Mouse (Mus musculus): Measurements from ENCODE around the gene Etfbkmt. TPM values are rescaled to one million over a fixed set of nuclear protein-coding genes. Genes with fewer than 3 reads are reported as not detected.
"Not testable (repeated sequence)": the region's sequence is repeated elsewhere in the genome, so short reads cannot be mapped to it uniquely, and the experiment has no call there.

The Etfbkmt gene
- polyA plus RNA-seq, 1 experiment from 2014 or later: 10.2 TPM

DNA sequence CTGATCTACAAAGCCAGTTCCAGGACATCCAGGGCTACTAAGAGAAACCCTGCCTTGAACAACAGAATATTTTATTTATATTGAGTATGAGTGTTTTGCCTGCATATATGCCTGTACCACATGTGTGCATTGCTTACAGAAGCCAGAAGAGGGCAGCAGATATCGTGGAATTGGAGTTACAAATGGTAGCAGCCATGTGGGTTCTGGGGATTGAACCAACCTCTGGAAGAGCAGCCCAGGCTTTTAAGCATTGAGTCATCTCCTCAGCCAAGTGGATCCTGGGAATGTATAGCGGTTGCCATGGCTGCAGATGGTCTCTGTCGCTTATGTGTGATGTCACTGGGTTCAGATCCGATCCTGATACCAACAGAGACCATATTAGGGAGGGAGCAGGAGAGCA, 13.0 kb upstream of the Etfbkmt start:
- no peak overlapping the region for H3K4me2 ChIP-seq (ENCODE audit: low read depth, low read length, severe bottlenecking)
- H3K9me3 ChIP-seq (ENCODE audit: control insufficient read depth, low read length): no peaks in the 10 kb centered on the region
- ATAC-seq (replicated peaks; ENCODE audit: low FRiP score) (peak; percentile 14; the same call in 1 of the 2 replicates), DNase-seq (ENCODE audit: low spot score) (peak; percentile 55)
- no peaks in the 10 kb centered on the region for H3K27me3 ChIP-seq (ENCODE audit: control insufficient read depth, insufficient read depth, low read length)
- 61% methylated on average over 4 of the region's 4 CpGs for WGBS
- no peak overlapping the region for H3K4me3 ChIP-seq (ENCODE audit: low read depth, low read length)
- H3K4me1 ChIP-seq (replicated peaks; ENCODE audit: control insufficient read depth, insufficient read depth, low read length): no peaks in the 10 kb centered on the region
- no peak overlapping the region for H3K9ac ChIP-seq (ENCODE audit: low read length)
- no peak overlapping the region for H3K27ac ChIP-seq (ENCODE audit: low read depth, low read length)
- H3K36me3 ChIP-seq (ENCODE audit: control insufficient read depth, insufficient read depth, low read length): no peaks in the 10 kb centered on the region

GRCm38 (mm10) chr6:149129870-149130269, 9.8 kb upstream of the Etfbkmt start, which contains the start of gene Gm10203:
TSS of gene Gm10203 (plus strand) at chr6:149130170.
- 76% methylated on average over 8 of the region's 8 CpGs for WGBS
- H3K27ac ChIP-seq (ENCODE audit: low read depth, low read length); H3K4me1 ChIP-seq (replicated peaks; ENCODE audit: control insufficient read depth, insufficient read depth, low read length); H3K36me3 ChIP-seq (ENCODE audit: control insufficient read depth, insufficient read depth, low read length); H3K9ac ChIP-seq (ENCODE audit: low read length); H3K4me2 ChIP-seq (ENCODE audit: low read depth, low read length, severe bottlenecking); ATAC-seq (replicated peaks; ENCODE audit: low FRiP score); DNase-seq (ENCODE audit: low spot score); H3K4me3 ChIP-seq (ENCODE audit: low read depth, low read length); H3K9me3 ChIP-seq (ENCODE audit: control insufficient read depth, low read length); H3K27me3 ChIP-seq (ENCODE audit: control insufficient read depth, insufficient read depth, low read length): not testable (repeated sequence)

GRCm38 (mm10) chr6:149131111-149131510, 8.5 kb upstream of the Etfbkmt start:
- no peaks in the 10 kb centered on the region for H3K36me3 ChIP-seq (ENCODE audit: control insufficient read depth, insufficient read depth, low read length)
- no peak overlapping the region for H3K4me2 ChIP-seq (ENCODE audit: low read depth, low read length, severe bottlenecking)
- WGBS: 11% methylated on average over 3 of the region's 3 CpGs
- no peak overlapping the region for H3K4me3 ChIP-seq (ENCODE audit: low read depth, low read length)
- no peak overlapping the region for H3K27ac ChIP-seq (ENCODE audit: low read depth, low read length)
- ATAC-seq (replicated peaks; ENCODE audit: low FRiP score) (peak; percentile 47), DNase-seq (ENCODE audit: low spot score) (no peak)
- H3K9ac ChIP-seq (ENCODE audit: low read length): no peak overlapping the region
- H3K9me3 ChIP-seq (ENCODE audit: control insufficient read depth, low read length): no peaks in the 10 kb centered on the region
- H3K27me3 ChIP-seq (ENCODE audit: control insufficient read depth, insufficient read depth, low read length): no peaks in the 10 kb centered on the region
- peaks cover 2% of the 10 kb centered on the region; the same call in 1 of the 2 replicates for H3K4me1 ChIP-seq (replicated peaks; ENCODE audit: control insufficient read depth, insufficient read depth, low read length)

DNA sequence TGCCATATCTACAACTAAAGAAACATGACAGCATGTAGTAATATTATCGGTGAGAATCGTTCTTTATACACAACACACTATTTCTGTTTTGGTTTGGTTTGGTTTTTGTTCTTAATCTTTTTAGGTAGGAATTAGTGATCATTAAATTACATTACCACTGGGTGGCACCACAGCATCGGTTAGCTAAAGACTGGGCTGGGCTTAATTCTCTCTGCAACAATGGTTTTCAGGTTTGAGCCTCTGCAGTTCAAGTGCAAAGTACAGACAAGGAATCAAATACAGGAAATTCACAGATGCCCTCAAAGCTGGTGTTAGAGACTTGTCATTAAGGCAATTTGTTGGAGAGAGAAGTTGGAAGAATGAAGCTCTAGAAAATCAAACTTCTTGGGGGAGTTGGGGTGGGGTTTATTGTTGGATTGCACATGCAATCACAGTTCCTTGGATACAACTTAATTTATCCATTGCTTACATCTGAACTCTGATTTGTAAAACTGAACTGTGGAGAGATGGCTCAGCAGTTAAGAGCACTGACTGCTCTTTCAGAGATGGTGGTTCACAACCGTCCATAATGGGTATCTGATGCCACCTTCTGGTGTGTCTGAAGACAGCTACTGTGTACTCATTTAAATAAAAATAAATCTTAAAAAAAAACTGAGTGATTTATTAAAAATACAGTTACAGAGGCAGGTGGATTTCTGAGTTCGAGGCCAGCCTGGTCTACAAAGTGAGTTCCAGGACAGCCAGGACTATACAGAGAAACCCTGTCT, 7.2 kb upstream of the Etfbkmt start:
- H3K4me1 ChIP-seq (replicated peaks; ENCODE audit: control insufficient read depth, insufficient read depth, low read length): peaks cover 2% of the 10 kb centered on the region; the same call in 1 of the 2 replicates
- DNase-seq (ENCODE audit: low spot score) (no peak), ATAC-seq (replicated peaks; ENCODE audit: low FRiP score) (peak; percentile 57)
- H3K4me2 ChIP-seq (ENCODE audit: low read depth, low read length, severe bottlenecking): no peak overlapping the region
- H3K9me3 ChIP-seq (ENCODE audit: control insufficient read depth, low read length): no peaks in the 10 kb centered on the region
- 26% methylated on average over 5 of the region's 5 CpGs for WGBS
- no peaks in the 10 kb centered on the region for H3K27me3 ChIP-seq (ENCODE audit: control insufficient read depth, insufficient read depth, low read length)
- H3K4me3 ChIP-seq (ENCODE audit: low read depth, low read length): no peak overlapping the region
- H3K9ac ChIP-seq (ENCODE audit: low read length): no peak overlapping the region
- no peak overlapping the region for H3K27ac ChIP-seq (ENCODE audit: low read depth, low read length)
- no peaks in the 10 kb centered on the region for H3K36me3 ChIP-seq (ENCODE audit: control insufficient read depth, insufficient read depth, low read length)

DNA sequence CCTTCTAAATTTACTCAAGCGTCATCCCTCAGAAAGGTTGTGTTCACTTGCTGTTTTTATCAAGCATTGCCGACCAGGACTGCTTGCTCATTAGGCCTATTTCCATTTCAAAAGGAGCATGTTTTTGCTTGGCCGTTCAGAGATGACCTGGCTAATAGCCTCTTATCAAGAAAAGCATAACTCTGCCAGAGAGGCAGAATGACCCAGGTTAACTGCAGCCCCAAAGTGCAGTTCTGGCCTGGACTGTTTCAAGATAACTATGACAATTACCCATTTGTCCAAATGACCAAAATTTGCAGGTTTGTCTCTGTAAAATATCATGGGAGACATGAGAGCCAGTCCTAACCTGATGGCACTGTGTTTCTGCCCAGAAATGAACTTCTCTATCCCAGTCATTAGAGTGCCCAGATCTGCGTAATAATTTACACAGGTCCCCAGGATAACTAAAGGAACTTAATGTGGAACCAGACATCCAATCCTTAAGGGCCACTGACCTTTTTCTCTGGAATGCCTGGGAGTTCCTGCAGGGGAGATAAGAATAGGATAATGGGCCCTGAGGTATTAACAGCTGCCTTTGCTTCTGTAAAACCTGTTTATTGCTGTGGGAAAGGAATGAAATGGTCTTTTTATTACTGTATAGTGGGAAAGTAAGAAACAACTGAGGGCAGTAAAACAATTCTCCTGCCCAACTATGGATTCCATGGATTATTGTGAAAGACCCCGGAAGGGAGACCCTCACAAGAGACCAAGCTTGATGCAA, 5.1 kb upstream of the Etfbkmt start:
- ATAC-seq (replicated peaks; ENCODE audit: low FRiP score) (no peak), DNase-seq (ENCODE audit: low spot score) (no peak)
- H3K4me3 ChIP-seq (ENCODE audit: low read depth, low read length): no peak overlapping the region
- WGBS: 8% methylated on average over 5 of the region's 5 CpGs
- no peak overlapping the region for H3K4me2 ChIP-seq (ENCODE audit: low read depth, low read length, severe bottlenecking)
- peaks cover 2% of the 10 kb centered on the region; the same call in 1 of the 2 replicates for H3K4me1 ChIP-seq (replicated peaks; ENCODE audit: control insufficient read depth, insufficient read depth, low read length)
- no peak overlapping the region for H3K27ac ChIP-seq (ENCODE audit: low read depth, low read length)
- H3K27me3 ChIP-seq (ENCODE audit: control insufficient read depth, insufficient read depth, low read length): no peaks in the 10 kb centered on the region
- H3K36me3 ChIP-seq (ENCODE audit: control insufficient read depth, insufficient read depth, low read length): no peaks in the 10 kb centered on the region
- no peaks in the 10 kb centered on the region for H3K9me3 ChIP-seq (ENCODE audit: control insufficient read depth, low read length)
- H3K9ac ChIP-seq (ENCODE audit: low read length): no peak overlapping the region

GRCm38 (mm10) chr6:149135631-149136030, 4.0 kb upstream of the Etfbkmt start:
- Histone ChIP-seq H3K4me3 (ENCODE audit: low read depth, low read length) (no peak overlapping the region), H3K9me3 (ENCODE audit: control insufficient read depth, low read length) (no peaks in the 10 kb centered on the region), H3K36me3 (ENCODE audit: control insufficient read depth, insufficient read depth, low read length) (no peaks in the 10 kb centered on the region), H3K4me2 (ENCODE audit: low read depth, low read length, severe bottlenecking) (no peak overlapping the region), H3K27ac (ENCODE audit: low read depth, low read length) (no peak overlapping the region), H3K27me3 (ENCODE audit: control insufficient read depth, insufficient read depth, low read length) (no peaks in the 10 kb centered on the region), H3K9ac (ENCODE audit: low read length) (no peak overlapping the region), H3K4me1 (replicated peaks; ENCODE audit: control insufficient read depth, insufficient read depth, low read length) (peaks cover 2% of the 10 kb centered on the region; the same call in 1 of the 2 replicates)
- ATAC-seq (replicated peaks; ENCODE audit: low FRiP score) (no peak), DNase-seq (ENCODE audit: low spot score) (no peak)
- WGBS: 83% methylated on average over 6 of the region's 6 CpGs

- H3K27me3 ChIP-seq (ENCODE audit: control insufficient read depth, insufficient read depth, low read length): no peaks in the 10 kb centered on the region
- peaks cover 2% of the 10 kb centered on the region; the same call in 1 of the 2 replicates for H3K4me1 ChIP-seq (replicated peaks; ENCODE audit: control insufficient read depth, insufficient read depth, low read length)
- no peak for DNase-seq (ENCODE audit: low spot score)
- H3K4me3 ChIP-seq (ENCODE audit: low read depth, low read length): no peak overlapping the region
- WGBS: 84% methylated on average over 2 of the region's 2 CpGs
- no peaks in the 10 kb centered on the region for H3K36me3 ChIP-seq (ENCODE audit: control insufficient read depth, insufficient read depth, low read length)
- no peaks in the 10 kb centered on the region for H3K9me3 ChIP-seq (ENCODE audit: control insufficient read depth, low read length)
- H3K27ac ChIP-seq (ENCODE audit: low read depth, low read length): no peak overlapping the region
- no peak for ATAC-seq (replicated peaks; ENCODE audit: low FRiP score)
- H3K4me2 ChIP-seq (ENCODE audit: low read depth, low read length, severe bottlenecking): no peak overlapping the region
- H3K9ac ChIP-seq (ENCODE audit: low read length): no peak overlapping the region
Observed at GRCm38 (mm10) chr6:149137936-149138335, 1.7 kb upstream of the Etfbkmt start.

- 89% methylated on average over 3 of the region's 3 CpGs for WGBS
- Histone ChIP-seq H3K9me3 (ENCODE audit: control insufficient read depth, low read length) (no peaks in the 10 kb centered on the region), H3K4me3 (ENCODE audit: low read depth, low read length) (no peak overlapping the region), H3K27ac (ENCODE audit: low read depth, low read length) (no peak overlapping the region), H3K9ac (ENCODE audit: low read length) (no peak overlapping the region), H3K4me1 (replicated peaks; ENCODE audit: control insufficient read depth, insufficient read depth, low read length) (peaks cover 2% of the 10 kb centered on the region; the same call in 1 of the 2 replicates), H3K36me3 (ENCODE audit: control insufficient read depth, insufficient read depth, low read length) (no peaks in the 10 kb centered on the region), H3K27me3 (ENCODE audit: control insufficient read depth, insufficient read depth, low read length) (no peaks in the 10 kb centered on the region), H3K4me2 (ENCODE audit: low read depth, low read length, severe bottlenecking) (no peak overlapping the region)
- ATAC-seq (replicated peaks; ENCODE audit: low FRiP score) (no peak), DNase-seq (ENCODE audit: low spot score) (no peak)
Observed at GRCm38 (mm10) chr6:149139011-149139410, 638 bp upstream of the Etfbkmt start.

Measured in forebrain, embryonic 11.5 days (tissue).